Mouse (Mus musculus) lung, embryonic 14.5 days (tissue): Measurements from ENCODE around the gene Vrk1. TPM values are rescaled to one million over a fixed set of nuclear protein-coding genes. Genes with fewer than 3 reads are reported as not detected.

ENCODE experiments used
- ATAC-seq: fragments of 200-750 bp; cut with Nextera tagmentation; 2 replicates; pipeline ENCODE4 v1.8.0; 2017; ENCODE audit warnings: mild to moderate bottlenecking, moderate TSS enrichment, moderate library complexity; ENCODE audit not compliant: insufficient read depth
- DNase-seq: peaks from one replicate; pipeline ENCODE4 v3.0.0-alpha.2; 2015
- H3K27ac ChIP-seq: fragments of 300-500 bp; sonication (generic); 2 replicates; pipeline ENCODE4 v1.5.1; 2014; ENCODE audit warnings: low read depth, mild to moderate bottlenecking, moderate library complexity
- H3K27me3 ChIP-seq: fragments of 300-500 bp; sonication (generic); 2 replicates; pipeline ENCODE4 v1.6.1; 2014; ENCODE audit warnings: low read length, control low read depth; ENCODE audit not compliant: insufficient read depth
- H3K36me3 ChIP-seq: fragments of 300-500 bp; sonication (generic); 2 replicates; pipeline ENCODE4 v1.6.1; 2014; ENCODE audit warnings: control low read depth; ENCODE audit not compliant: insufficient read depth
- H3K4me1 ChIP-seq: fragments of 300-500 bp; sonication (generic); 2 replicates; pipeline ENCODE4 v1.6.1; 2014; ENCODE audit warnings: antibody characterized with exemption, control low read depth; ENCODE audit not compliant: insufficient read depth
- H3K4me2 ChIP-seq: fragments of 300-500 bp; sonication (generic); 2 replicates; pipeline ENCODE4 v1.6.1; 2014; ENCODE audit warnings: mild to moderate bottlenecking
- H3K4me3 ChIP-seq: fragments of 300-500 bp; sonication (generic); 2 replicates; pipeline ENCODE4 v1.5.1; 2014; ENCODE audit warnings: low read depth, low read length
- H3K9ac ChIP-seq: fragments of 300-500 bp; sonication (generic); 2 replicates; pipeline ENCODE4 v1.6.1; 2014
- H3K9me3 ChIP-seq: fragments of 300-500 bp; sonication (generic); 2 replicates; pipeline ENCODE4 v1.6.1; 2016; ENCODE audit warnings: low read depth, low read length, control low read depth
- CTCF ChIP-seq: IDR thresholded peaks from 2 replicates; pipeline ENCODE4 v1.5.1; 2016; ENCODE audit warnings: antibody characterized with exemption, low read depth
- WGBS: fragments of 180-500 bp; shearing (Covaris S2); extraction: QIAGEN DNeasy Blood & Tissue Kit; methylation state at CpG from one replicate; pipeline ENCODE4 v1.1.7; 2014; 5-methylcytosine and 5-hydroxymethylcytosine counted together
- polyA plus RNA-seq: library from polyadenylated mRNA; unstranded; fragments of >200 nt; fragmentation: Nextera tagmentation; extraction: Ambion mirVana; gene quantifications from 2 replicates; pipeline ENCODE4 v1.2.1, GENCODE M21; 2014

The Vrk1 gene
- polyA plus RNA-seq, 1 experiment from 2014 or later, result 86.2 TPM

DNA sequence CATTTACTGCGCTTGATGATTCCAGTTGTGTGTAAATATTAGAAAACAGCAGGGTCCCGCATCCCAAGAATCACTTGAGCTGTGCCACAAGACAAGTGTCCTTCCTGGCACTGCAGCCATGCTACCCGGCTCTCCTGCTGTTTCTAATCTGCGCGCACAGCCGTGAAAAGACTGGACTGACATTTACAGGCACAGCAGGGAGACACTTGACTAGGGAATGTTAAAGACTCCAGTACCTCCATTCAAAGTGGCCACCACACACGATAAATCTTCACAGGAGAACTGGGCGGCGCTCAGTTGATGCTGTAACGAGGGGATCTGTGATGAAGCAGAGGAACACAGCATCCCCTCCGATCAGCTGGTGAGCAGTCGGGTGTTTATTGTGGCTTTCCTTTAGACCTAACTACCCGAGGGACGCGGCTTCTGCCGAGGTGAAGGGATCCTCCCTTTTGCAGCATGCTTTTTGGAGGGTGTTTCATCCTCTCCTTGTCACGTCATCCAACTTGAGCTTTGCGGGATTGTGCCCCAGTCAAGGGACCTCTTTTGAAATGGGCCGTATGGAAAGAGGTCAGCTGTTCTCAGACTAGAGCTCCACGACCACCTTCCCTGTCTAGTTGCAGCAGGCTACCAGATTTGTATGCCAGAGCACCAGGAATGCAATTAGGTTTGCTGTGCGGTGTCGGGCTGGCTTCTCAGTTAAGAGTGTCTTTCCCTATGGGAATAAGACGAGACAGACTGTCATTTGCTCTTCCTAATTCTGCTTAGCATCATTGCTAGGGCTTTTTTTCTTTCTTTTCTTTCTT is 71.1 kb downstream of the Vrk1 start:
- Histone ChIP-seq H3K36me3 (peaks cover 2% of the 10 kb centered on the region), H3K4me2 (no peak overlapping the region), H3K27me3 (no peaks in the 10 kb centered on the region), H3K4me3 (no peak overlapping the region), H3K9ac (no peak overlapping the region), H3K4me1 (no peaks in the 10 kb centered on the region), H3K9me3 (no peaks in the 10 kb centered on the region), H3K27ac (no peak overlapping the region)
- DNase-seq (no peak), ATAC-seq (no peak)
- TF ChIP-seq CTCF, result no peak
- WGBS, result 62% methylated on average over 23 of the region's 23 CpGs

DNA sequence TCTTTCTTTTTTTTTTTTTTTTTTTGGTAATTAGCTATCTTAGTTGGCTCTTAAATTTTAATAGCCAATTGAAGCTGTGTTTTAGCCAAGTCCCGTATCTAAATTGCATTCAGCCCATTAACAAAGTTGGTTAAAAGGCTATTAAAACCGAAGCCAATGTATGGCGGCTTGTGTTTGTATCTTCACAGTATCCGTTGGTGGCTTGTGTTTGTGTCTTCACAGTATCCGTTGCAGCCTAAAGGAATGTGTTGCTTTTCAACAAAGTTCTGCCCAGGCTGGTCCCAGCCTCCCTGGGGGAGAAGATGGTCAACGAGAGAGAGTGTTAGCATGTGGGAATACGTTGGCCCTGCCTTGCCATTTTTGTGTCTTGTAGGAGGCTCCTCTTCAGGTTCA is 71.7 kb downstream of the Vrk1 start:
- 76% methylated on average over 7 of the region's 7 CpGs for WGBS

DNA sequence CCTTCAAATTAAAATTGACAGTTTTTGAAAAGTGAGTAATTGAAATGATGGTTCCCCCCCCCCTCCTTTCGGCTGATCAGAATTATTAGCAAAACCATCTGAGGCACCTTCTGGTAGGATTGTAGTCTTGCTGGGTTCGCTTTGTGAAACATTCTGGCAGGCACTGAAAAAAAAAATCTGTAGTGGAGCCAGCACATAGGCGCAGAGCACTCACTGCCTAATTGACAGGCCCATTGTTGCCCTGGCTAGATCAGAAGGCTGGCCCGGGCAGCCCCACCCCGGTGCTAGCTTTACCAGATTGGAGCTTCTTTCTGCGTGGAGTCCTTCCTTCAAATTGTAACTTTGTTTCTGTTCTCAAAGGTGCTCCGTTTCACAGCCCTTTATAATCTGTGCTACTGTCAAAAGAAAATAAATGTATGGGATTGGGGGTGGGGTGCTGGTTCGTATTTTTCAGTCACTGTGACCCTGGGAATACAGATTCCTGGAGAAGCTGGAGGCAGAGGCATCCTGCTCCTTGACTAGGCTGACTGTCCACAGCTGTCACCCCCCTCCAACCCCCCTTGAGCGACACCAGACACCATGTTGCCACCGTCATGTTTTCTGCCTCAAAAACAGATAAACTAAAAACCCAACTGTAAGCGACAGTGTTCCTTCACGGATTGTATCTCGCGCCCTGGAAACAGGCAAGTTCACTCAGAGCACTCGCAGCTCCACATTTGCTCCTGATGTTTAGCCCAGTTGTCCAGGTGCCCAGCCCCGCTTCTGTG is 72.3 kb downstream of the Vrk1 start:
- Histone ChIP-seq H3K4me1 (no peaks in the 10 kb centered on the region), H3K27me3 (no peaks in the 10 kb centered on the region), H3K27ac (no peak overlapping the region), H3K4me2 (no peak overlapping the region), H3K9me3 (no peaks in the 10 kb centered on the region), H3K9ac (no peak overlapping the region), H3K36me3 (no peaks in the 10 kb centered on the region), H3K4me3 (no peak overlapping the region)
- DNase-seq (peak; percentile 9), ATAC-seq (peak; percentile 62; the same call in 1 of the 2 replicates)
- WGBS, result 40% methylated on average over 16 of the region's 16 CpGs
- no peak for TF ChIP-seq CTCF

More for the DNA sequence above, 71.7 kb downstream of the Vrk1 start:
- H3K9ac ChIP-seq, result no peak overlapping the region
- no peaks in the 10 kb centered on the region for H3K4me1 ChIP-seq
- DNase-seq (no peak), ATAC-seq (no peak)
- no peaks in the 10 kb centered on the region for H3K27me3 ChIP-seq
- no peaks in the 10 kb centered on the region; the same call in 1 of the 2 replicates for H3K36me3 ChIP-seq
- no peaks in the 10 kb centered on the region for H3K9me3 ChIP-seq
- no peak overlapping the region for H3K4me3 ChIP-seq
- no peak overlapping the region for H3K4me2 ChIP-seq
- TF ChIP-seq CTCF, result no peak
- H3K27ac ChIP-seq, result no peak overlapping the region

DNA sequence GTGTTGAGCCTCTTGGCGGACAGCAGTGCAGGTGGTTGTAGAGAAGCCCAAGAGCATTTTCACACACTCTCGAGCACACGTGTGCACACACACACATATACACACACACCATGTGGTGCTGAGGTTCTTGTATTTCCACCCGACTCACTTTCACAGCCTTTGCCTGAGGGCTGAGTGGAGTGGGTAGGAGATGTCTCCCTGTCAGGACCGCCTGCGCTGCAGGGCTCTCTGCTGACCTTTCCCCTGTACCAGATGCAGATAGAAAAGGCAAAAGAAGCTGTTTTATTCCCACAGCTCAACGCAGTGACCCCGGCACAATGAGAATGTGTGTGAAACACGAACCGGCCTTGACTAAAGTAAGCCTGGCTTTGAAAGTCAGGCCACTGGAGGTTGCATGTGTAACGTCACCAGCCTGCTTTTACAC is 72.9 kb downstream of the Vrk1 start:
- no peak for TF ChIP-seq CTCF
- H3K4me3 ChIP-seq, result no peak overlapping the region
- H3K9me3 ChIP-seq, result no peaks in the 10 kb centered on the region
- 38% methylated on average over 11 of the region's 11 CpGs for WGBS
- H3K4me1 ChIP-seq, result no peaks in the 10 kb centered on the region
- ATAC-seq, result peak; percentile 30; the same call in 1 of the 2 replicates
- DNase-seq, result peak; percentile 24
- H3K9ac ChIP-seq, result no peak overlapping the region
- H3K4me2 ChIP-seq, result no peak overlapping the region
- H3K27me3 ChIP-seq, result no peaks in the 10 kb centered on the region
- no peaks in the 10 kb centered on the region for H3K36me3 ChIP-seq
- no peak overlapping the region for H3K27ac ChIP-seq

DNA sequence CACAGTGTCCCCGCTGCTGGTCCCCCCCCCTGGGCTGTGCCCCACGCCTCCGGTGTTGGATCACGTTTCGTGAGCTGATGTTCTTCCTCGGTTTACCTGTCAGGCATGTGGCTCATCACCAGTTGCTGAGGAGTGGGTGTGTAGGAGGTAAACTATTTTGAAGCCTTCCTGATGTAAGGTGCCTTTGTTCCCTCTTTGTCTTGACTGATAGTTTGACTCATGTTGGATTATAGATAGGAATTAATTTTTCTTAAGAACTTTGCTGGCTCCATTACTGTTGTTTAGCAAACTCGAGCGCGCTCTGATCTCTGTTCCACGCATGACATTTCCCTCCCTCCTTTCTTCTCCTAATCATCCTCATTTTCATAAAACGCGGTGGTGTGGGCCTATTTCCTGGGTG is 74.1 kb downstream of the Vrk1 start:
- TF ChIP-seq CTCF, result no peak
- H3K27me3 ChIP-seq, result no peaks in the 10 kb centered on the region
- 82% methylated on average over 12 of the region's 12 CpGs for WGBS
- no peaks in the 10 kb centered on the region for H3K4me1 ChIP-seq
- no peak overlapping the region for H3K27ac ChIP-seq
- no peak overlapping the region for H3K4me2 ChIP-seq
- no peak overlapping the region for H3K4me3 ChIP-seq
- ATAC-seq, result no peak
- no peak for DNase-seq
- no peaks in the 10 kb centered on the region for H3K9me3 ChIP-seq
- no peaks in the 10 kb centered on the region for H3K36me3 ChIP-seq
- H3K9ac ChIP-seq, result no peak overlapping the region

DNA sequence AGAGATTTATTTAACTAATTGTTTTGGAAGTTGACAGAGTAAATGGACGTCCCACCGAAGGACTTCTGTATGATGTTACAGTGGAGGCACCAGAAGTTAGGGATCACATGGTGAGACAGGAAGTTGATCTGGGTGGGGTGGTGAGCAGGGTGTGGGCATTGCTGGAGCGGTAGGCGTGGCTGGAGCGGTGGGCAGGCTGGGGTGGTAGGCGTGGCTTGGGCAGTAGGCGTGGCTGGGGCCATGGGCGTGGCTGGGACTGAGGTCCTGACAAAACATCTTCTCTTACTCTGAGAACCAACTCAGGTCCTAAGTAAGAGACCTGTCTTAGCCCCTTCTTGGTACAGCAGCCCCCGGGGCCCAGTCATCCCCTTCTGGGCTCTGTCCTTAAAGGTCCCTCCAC is 84.8 kb downstream of the Vrk1 start:
- TF ChIP-seq CTCF, result no peak
- WGBS, result 95% methylated on average over 9 of the region's 9 CpGs

DNA sequence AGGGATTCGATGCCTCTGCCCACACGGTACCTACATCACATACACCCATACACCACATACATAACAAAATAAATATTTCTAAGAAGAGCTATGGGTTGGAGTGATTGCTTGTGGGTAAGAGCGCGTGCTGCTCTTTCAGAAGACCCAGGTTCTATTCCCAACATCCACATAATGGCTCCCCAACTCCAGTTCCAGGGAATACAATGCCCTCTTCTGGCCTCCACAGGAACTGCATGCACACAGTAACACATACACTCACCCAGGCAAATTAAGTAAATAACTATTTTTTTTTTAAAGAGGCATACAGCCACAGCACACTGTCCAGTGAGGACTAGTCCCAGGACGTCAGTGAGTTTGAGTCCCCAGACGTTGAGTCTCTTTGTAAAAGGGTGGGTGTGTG is 92.0 kb downstream of the Vrk1 start:
- TF ChIP-seq CTCF, result peak; percentile 32; the same call in 1 of the 2 replicates
- Histone ChIP-seq H3K36me3 (no peaks in the 10 kb centered on the region), H3K9ac (no peak overlapping the region), H3K4me3 (no peak overlapping the region), H3K4me1 (no peaks in the 10 kb centered on the region), H3K9me3 (no peaks in the 10 kb centered on the region; the same call in 1 of the 2 replicates), H3K27ac (no peak overlapping the region), H3K4me2 (no peak overlapping the region), H3K27me3 (no peaks in the 10 kb centered on the region)
- WGBS, result 94% methylated on average over 6 of the region's 6 CpGs
- ATAC-seq, result no peak
- DNase-seq, result no peak

More for the DNA sequence above, 84.8 kb downstream of the Vrk1 start:
- Histone ChIP-seq H3K36me3 (no peaks in the 10 kb centered on the region), H3K9me3 (no peaks in the 10 kb centered on the region), H3K9ac (no peak overlapping the region), H3K4me1 (no peaks in the 10 kb centered on the region), H3K4me2 (no peak overlapping the region), H3K4me3 (no peak overlapping the region), H3K27ac (no peak overlapping the region), H3K27me3 (no peaks in the 10 kb centered on the region)
- no peak for ATAC-seq
- no peak for DNase-seq
